Mouse (Mus musculus): ENCODE data around the gene Stx8.

DNA sequence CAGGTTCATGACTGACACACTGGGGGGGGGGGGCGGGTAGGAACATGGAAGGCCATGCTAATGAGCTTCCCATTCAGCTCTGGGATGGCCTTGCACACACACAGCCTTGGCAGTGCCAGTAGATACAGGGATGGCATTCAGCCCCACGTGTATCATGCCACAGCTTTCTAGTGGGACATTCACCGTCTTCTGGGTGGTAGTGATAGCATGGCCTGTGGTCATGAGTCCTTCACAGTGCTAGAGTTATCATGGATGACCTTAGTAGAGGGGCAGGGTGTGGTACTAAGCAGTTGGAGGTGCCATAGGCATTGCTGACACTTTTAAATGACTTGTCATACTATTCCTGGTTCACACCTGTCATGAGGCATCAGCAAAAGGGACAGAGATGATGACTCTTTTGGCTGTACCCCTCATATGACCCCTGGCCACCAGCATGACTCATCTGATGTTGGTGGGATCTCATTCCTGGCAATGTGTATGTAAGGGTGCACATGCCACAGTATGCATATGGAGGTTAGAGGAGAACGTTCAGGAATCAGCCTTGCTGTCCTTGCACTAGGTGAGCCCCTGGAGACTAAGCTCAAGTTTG is 69.4 kb downstream of the Stx8 start:
- TF ChIP-seq CTCF (IDR thresholded peaks at IDR 0.05; ENCODE audit: low read depth, low read length): no peak
- TF ChIP-seq EP300 (IDR thresholded peaks at IDR 0.05; ENCODE audit: insufficient read depth, low read depth, low read length): no peak

Data from ES-Bruce4 (cell line).